Mouse (Mus musculus) urinary bladder, postnatal 10 days (tissue): ENCODE measurements at regions not wholly inside any gene's neighbourhood (a gene's known extent, or its start where the extent isn't known, plus 50 kb on each side); places are given as distances from the start of the nearest gene placed in this dataset.

Source experiments
- DNase-seq: peaks from one replicate; pipeline ENCODE4 v3.0.0; 2022; ENCODE audit warnings: low spot score

- no peak for DNase-seq
Observed at GRCm38 (mm10) chr14:61819251-61819650, 212.0 kb downstream of the Kcnrg start.

DNA sequence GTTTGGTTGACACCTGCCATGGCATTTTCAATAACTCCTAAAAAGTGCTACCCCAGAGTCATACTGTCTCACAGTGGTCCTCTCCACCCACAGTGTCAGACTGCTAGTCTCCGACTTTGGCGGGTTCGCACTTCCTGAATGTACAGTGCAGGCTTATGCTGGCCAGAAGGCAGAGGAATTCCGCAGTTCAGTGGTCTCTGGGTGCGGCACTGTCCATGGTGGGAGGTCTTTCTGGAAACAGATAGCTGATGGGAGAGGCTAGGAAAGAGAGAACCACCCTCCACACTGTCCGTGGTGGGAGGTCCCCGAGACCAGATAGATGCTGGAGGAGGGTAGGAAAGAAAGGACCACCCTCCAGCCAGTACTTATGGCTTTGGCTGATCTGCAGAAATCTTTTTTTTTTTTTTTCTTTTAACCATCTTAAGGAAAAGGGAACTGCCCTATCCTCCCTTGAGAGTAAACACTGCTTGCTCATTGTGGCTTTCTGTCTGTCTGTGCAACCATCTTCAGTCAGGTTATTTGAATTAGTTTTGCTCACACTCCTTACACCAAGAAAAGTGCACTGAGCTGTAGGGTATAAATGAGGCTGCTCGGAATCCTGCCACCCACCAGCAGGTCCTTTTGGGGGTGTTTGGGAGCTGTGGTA lies 227.2 kb downstream of the Kcnrg start:
- no peak for DNase-seq

- no peak for DNase-seq
Observed at GRCm38 (mm10) chr14:61835729-61836128, 228.5 kb downstream of the Kcnrg start.

- no peak for DNase-seq
Observed at GRCm38 (mm10) chr14:61836231-61836630, 229.0 kb downstream of the Kcnrg start.

DNA sequence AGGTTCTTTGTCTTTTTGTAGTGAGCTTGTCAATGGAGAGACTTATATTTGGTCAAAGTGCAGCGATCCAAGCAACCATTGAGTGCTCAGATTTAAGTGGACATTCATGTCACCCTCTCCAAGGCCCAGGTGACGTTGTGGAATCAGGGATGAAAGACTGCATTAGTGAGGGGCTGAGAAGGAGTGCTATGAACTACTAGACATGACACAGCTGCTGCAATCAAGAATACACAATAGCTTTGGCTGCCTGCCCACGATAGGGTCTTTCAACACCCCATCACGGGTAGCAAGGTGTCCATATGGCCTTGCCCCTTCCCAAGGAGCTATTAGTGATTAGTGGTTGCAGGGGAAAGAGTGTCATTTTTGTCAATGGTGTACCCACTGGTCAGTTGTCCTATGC lies 229.7 kb downstream of the Kcnrg start:
- DNase-seq: no peak

- no peak for DNase-seq
Observed at GRCm38 (mm10) chr14:61837851-61838250, 230.6 kb downstream of the Kcnrg start.

- no peak for DNase-seq
Observed at GRCm38 (mm10) chr14:61842476-61842875, 235.2 kb downstream of the Kcnrg start.

DNA sequence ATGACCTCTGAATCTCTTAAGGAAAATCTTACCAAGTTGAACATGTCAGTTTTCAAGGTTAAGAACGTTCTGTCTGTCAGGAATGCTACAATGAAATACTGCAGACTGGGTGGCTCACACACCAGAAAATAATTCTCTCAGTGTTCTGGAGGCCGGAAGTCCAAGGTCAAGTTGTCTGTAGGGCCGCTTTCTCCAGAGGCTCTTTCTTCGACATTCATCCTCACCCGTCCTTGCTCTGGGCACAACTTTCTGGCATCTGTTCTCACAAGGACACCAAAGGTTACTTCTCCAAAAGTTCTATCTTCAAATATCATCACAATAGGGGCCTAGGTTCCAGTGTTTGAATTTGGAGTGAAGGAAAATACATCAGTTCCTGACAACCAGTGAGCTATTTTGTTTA lies 239.2 kb downstream of the Kcnrg start:
- no peak for DNase-seq

DNA sequence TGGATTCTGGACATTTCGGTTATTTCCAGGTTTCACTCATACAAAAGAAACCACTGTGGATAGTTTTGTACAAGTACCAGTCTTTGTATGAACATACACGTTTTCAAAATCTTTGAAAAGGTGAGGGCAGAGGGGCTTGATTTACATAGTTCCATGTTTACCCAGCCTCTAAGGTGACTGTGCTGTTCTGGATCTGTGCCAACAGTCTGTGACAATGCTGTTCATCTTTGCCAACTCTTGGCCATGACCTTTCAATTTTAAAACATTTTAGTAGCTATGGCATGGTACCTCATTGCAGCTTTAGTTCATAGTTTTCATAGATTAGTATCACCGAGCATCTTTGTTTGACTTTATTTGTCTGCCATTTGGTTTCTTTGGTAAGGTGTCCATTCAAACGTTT lies 243.0 kb downstream of the Kcnrg start:
- DNase-seq: no peak

- no peak for DNase-seq
Observed at GRCm38 (mm10) chr14:61857616-61858015, 250.4 kb downstream of the Kcnrg start.

DNA sequence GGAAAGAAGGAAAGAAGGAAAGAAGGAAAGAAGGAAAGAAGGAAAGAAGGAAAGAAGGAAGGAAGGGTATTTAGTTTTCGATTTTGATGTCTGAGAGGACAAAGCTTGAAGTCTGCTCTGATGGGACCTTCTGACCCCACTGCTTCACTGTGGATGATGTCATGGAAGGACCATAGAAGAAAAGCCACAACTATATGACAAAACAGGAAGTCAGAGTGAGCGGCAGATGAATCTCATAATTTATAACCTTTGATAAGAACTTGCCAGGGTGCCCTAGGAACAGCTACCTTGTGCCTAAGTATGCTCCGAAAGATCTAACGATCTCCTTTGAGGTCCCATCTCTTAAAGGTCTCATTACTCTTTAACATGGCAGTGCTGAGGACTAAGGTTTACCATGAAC lies 253.4 kb downstream of the Kcnrg start:
- DNase-seq: no peak

DNA sequence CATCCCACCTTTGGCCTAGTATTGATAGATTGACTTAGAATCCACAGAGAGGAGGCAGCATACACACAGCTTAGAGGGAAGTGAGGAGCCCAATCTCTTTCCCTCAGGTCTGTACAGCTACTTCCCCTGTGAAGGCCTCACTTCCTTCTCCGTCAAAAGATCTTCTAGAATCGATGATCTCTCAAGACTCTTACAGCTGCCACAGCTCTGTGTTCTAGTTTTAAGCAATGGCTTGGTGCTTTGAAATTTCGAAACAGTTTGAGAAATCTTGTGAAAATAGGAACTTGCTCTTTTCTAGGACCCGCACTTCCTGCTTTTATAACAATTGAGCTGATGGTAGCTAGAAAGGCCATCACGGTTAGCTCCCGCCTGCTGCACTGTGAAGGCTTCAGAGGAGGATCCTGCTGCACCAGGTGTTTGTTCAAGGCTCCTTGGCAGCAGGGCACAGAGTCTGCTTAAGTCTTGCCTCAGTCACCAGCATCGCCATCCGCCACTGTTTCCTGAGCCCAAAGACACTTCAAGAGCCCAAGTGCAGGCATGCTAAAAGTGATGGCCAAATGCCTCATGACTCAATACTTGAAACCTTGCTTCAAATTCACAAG lies 254.2 kb downstream of the Kcnrg start:
- no peak for DNase-seq

DNA sequence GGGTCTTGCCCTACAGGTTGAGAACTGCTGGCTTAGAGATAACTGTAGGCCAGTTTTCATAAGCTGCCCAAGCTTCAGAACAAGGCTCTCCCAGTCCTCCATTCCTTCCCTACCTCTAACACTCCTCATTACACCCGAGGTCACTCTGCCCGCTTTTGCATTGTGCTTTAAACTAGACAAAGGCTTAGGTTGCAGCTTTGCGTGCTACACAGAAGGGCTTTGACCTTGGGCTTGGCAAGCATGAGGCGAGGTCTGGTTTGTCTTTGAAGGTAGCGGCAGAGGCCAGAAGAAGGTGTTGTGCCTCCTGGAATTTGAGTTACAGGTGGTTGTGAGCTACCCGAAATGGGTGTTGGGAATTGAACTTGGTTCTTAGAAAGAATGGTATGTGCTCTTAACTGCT lies 255.7 kb downstream of the Kcnrg start:
- no peak for DNase-seq

DNA sequence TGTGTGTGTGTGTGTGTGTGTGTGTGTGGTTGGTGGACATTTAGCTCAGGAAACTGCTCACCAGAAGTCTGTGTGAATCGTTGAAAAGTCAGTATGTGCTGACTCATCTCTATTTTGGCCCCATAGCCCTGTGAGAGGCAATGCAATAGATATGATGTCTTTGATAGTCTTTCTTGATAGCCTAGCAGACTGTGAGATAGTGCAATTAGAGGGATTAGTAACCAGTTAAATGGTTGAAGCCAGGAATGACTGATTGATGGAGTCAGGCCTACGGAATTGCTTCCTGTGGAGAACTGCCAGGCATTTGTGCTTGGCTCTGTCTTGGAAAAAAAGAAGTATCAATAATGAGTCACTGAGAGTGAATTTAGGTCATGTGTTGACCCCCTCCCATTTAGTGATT lies 256.2 kb downstream of the Kcnrg start:
- no peak for DNase-seq

GRCm38 (mm10) chr14:61866532-61867268 lies 259.4 kb downstream of the Kcnrg start:
- DNase-seq: no peak

GRCm38 (mm10) chr14:61874206-61874605 lies 266.9 kb downstream of the Kcnrg start:
- no peak for DNase-seq

- no peak for DNase-seq
Observed at GRCm38 (mm10) chr14:61879416-61879815, 272.2 kb downstream of the Kcnrg start.

- DNase-seq: no peak
Observed at GRCm38 (mm10) chr14:61880514-61881259, 273.4 kb downstream of the Kcnrg start.

DNA sequence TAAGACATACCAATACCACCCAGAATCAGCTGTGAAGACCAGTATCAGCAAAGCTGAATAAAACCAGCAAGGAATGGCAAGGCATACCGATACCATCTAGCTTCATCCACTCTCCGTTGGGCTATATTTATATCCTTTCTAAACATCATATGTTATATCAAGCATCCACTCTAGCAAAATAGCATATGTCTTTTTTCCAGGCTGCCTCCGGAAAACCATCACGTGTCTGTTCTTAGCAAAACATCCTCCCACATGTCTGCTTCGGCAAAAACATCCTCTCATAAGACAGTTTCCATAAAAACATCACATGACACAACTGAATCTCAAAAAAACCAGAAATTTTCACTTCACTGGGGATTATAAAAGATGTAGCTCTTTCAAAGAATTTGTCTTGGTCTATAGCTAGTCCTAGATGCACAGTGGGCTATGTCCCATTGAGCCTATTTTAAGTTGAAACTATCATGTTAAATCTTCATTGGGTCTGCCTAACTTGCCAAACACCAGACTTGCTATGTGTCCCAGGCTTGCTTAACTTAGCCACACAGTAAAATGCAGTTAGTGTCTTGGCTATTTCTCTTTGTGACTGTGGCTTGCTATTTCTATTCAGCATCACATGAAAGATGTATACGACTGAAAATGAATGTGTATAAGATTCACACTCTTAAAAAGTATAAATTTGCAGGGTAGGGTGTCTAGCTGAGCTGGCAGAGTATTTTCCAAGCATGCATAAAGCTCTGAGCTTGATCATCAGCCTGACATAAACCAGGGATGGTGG lies 278.2 kb downstream of the Kcnrg start:
- no peak for DNase-seq

GRCm38 (mm10) chr14:61889626-61890025 lies 282.4 kb downstream of the Kcnrg start:
- DNase-seq: no peak

DNA sequence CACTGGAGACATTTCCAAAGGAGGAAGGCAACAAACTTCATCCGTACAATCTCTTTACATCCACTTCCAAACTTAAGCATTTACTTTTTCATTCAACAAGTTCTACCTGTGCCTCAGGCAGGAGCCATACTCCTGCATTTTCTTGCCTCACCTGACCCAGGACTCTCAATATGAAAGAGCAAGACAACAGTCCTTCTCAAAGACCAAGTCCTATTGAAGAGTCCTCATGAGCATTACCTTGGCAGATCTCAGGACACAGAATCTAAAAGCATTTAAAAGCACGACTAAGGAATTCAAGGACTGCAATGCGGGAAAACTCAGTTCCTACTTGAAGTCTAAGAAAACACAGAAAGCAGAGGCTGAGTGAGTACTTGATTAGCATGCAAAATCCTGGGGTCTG lies 286.5 kb downstream of the Kcnrg start:
- DNase-seq: no peak

DNA sequence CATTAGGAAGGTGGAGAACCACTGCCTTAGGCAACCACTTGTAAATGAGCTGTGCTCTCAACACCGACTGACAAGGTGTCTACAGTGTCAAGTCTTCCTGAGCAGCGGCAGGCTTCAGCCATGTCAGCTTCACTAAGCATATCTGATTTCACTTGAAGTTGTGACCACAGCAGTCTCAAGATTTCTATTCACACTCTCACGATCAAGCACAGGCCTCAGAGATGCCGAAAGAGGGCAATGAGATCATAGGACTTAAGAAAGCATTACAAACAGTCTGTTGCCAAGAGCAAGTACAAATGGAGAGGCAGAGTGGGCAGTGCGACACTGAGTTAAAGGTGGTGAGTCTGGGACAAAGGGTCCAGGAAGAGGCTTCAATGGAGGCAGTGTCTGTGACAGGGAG lies 289.6 kb downstream of the Kcnrg start:
- no peak for DNase-seq
